Mouse (Mus musculus) frontal cortex, adult (tissue): ENCODE data around the gene Tekt4.
A peak's percentile ranks its signal among the peaks of the same experiment; 100 is the strongest.

Experiments
- ATAC-seq: cut with Nextera tagmentation; 2 replicates; pipeline ENCODE4 v1.9.2; 2017; ENCODE audit warnings: mild to moderate bottlenecking, moderate library complexity, mixed read lengths; ENCODE audit not compliant: low TSS enrichment

The Tekt4 gene

GRCm38 (mm10) chr17:25454272-25454671, at the start of gene Tekt4:
Gene Tekt4, plus strand, starts transcription at chr17:25454615.
- ATAC-seq: peak; percentile 64; the same call in 1 of the 2 replicates

- ATAC-seq: no peak
Measured at GRCm38 (mm10) chr17:25405224-25405895, 49.1 kb upstream of the Tekt4 start.

- ATAC-seq: peak; percentile 48; the same call in 1 of the 2 replicates
Measured at GRCm38 (mm10) chr17:25406011-25406441, 48.4 kb upstream of the Tekt4 start.

- ATAC-seq: no peak
Measured at GRCm38 (mm10) chr17:25407352-25407751, 47.1 kb upstream of the Tekt4 start.

GRCm38 (mm10) chr17:25408302-25408999, 46.0 kb upstream of the Tekt4 start:
- ATAC-seq: no peak

GRCm38 (mm10) chr17:25409621-25410020, 44.8 kb upstream of the Tekt4 start:
- ATAC-seq: no peak

- no peak for ATAC-seq
Measured at GRCm38 (mm10) chr17:25410180-25410579, 44.2 kb upstream of the Tekt4 start.

GRCm38 (mm10) chr17:25410786-25411185, 43.6 kb upstream of the Tekt4 start:
- ATAC-seq: no peak

- ATAC-seq: peak; percentile 89; the same call in 1 of the 2 replicates
Measured at GRCm38 (mm10) chr17:25411251-25411650, 43.2 kb upstream of the Tekt4 start.

- ATAC-seq: no peak
Measured at GRCm38 (mm10) chr17:25414209-25414608, 40.2 kb upstream of the Tekt4 start.

GRCm38 (mm10) chr17:25414917-25415316, 39.5 kb upstream of the Tekt4 start:
- ATAC-seq: no peak

- ATAC-seq: no peak
Measured at GRCm38 (mm10) chr17:25415421-25415913, 38.9 kb upstream of the Tekt4 start.

- no peak for ATAC-seq
Measured at GRCm38 (mm10) chr17:25416219-25416618, 38.2 kb upstream of the Tekt4 start.

GRCm38 (mm10) chr17:25417990-25418389, 36.4 kb upstream of the Tekt4 start:
- ATAC-seq: no peak

GRCm38 (mm10) chr17:25418926-25419325, 35.5 kb upstream of the Tekt4 start:
- ATAC-seq: peak; percentile 44; the same call in 1 of the 2 replicates

- no peak for ATAC-seq
Measured at GRCm38 (mm10) chr17:25420998-25421397, 33.4 kb upstream of the Tekt4 start.

GRCm38 (mm10) chr17:25424526-25425080, 29.8 kb upstream of the Tekt4 start:
- ATAC-seq: no peak

GRCm38 (mm10) chr17:25425996-25426395, 28.4 kb upstream of the Tekt4 start:
- no peak for ATAC-seq

- no peak for ATAC-seq
Measured at GRCm38 (mm10) chr17:25427441-25427840, 27.0 kb upstream of the Tekt4 start.

GRCm38 (mm10) chr17:25429240-25429639, 25.2 kb upstream of the Tekt4 start:
- ATAC-seq: no peak

GRCm38 (mm10) chr17:25429886-25430285, 24.5 kb upstream of the Tekt4 start:
- ATAC-seq: 0 out of 2 replicates have a peak, but pooled peaks have one; percentile 29

- no peak for ATAC-seq
Measured at GRCm38 (mm10) chr17:25430534-25430933, 23.9 kb upstream of the Tekt4 start.
